Comparison of ENCODE assay signal across 10 mouse cellular contexts in genomic region chr5:86190770-86191169, GRCm38 (mm10). TPM values are rescaled to one million over a fixed set of nuclear protein-coding genes. Genes with fewer than 3 reads are reported as not detected.
DNase-seq lines count a peak whose midpoint lies in the region; ATAC-seq and TF ChIP-seq lines count a peak whose summit lies in the region.
"Had no signal": no experiment of that assay in that cellular context is flagged by ENCODE, and none has a peak within 500 bp of the region (broad histone marks: within the 10 kb centered on the region; RNA-seq: fewer than 3 reads in every experiment).

No protein-coding gene starts in this region.

- H3K9me3 ChIP-seq in neural tube, embryonic 14.5 days (ENCODE audit: control insufficient read depth, low read length) = no peaks in the 10 kb centered on the region
- H3K9me3 ChIP-seq: limb, embryonic 13.5 days had no signal

- TF ChIP-seq POLR2A in liver, adult 2 months (IDR thresholded peaks at IDR 0.05; ENCODE audit: extremely low read depth, insufficient read depth, low read length) = no peak

- WGBS in neural tube, embryonic 14.5 days = 26% methylated on average over 5 of the region's 5 CpGs
- WGBS in liver, adult 2 months = 19% methylated on average over 5 of the region's 5 CpGs

- H3K36me3 ChIP-seq in neural tube, embryonic 14.5 days (ENCODE audit: control insufficient read depth, insufficient read depth, low read length) = no peaks in the 10 kb centered on the region
- no peaks in the 10 kb centered on the region for H3K36me3 ChIP-seq in liver, adult 2 months (ENCODE audit: control insufficient read depth, insufficient read depth, low read length)
- H3K36me3 ChIP-seq: limb, embryonic 13.5 days had no signal

- H3K27me3 ChIP-seq in neural tube, embryonic 14.5 days (ENCODE audit: control insufficient read depth, insufficient read depth, low read length) = no peaks in the 10 kb centered on the region
- H3K27me3 ChIP-seq in liver, adult 2 months (ENCODE audit: control insufficient read depth, insufficient read depth, low read length) = no peaks in the 10 kb centered on the region
- H3K27me3 ChIP-seq: limb, embryonic 13.5 days had no signal

- H3K9ac ChIP-seq in neural tube, embryonic 14.5 days (replicated peaks; ENCODE audit: low read depth, low read length) = no peak overlapping the region
- no peak overlapping the region for H3K9ac ChIP-seq in liver, adult 2 months (ENCODE audit: low read depth, low read length)
- H3K9ac ChIP-seq: limb, embryonic 13.5 days had no signal

- ATAC-seq in frontal cortex, adult (ENCODE audit: low TSS enrichment) = peak; percentile 69; the same call in 1 of the 2 replicates
- ATAC-seq in neural tube, embryonic 14.5 days (ENCODE audit: low read depth) = 0 out of 2 replicates have a peak, but pooled peaks have one; percentile 57

- no peaks in the 10 kb centered on the region for H3K4me1 ChIP-seq in neural tube, embryonic 14.5 days (ENCODE audit: control insufficient read depth, insufficient read depth, low read length)
- no peaks in the 10 kb centered on the region for H3K4me1 ChIP-seq in liver, adult 2 months (ENCODE audit: control insufficient read depth, insufficient read depth, low read length)
- H3K4me1 ChIP-seq: limb, embryonic 13.5 days had no signal

- no peaks in the 10 kb centered on the region for H3K79me2 ChIP-seq in liver, adult 2 months (ENCODE audit: control insufficient read depth, insufficient read depth, low read length)

- peak; percentile 62; the same call in 1 of the 2 replicates for TF ChIP-seq CTCF in liver, adult 2 months (IDR thresholded peaks at IDR 0.05; ENCODE audit: low read depth, low read length)

- no peak overlapping the region for H3K27ac ChIP-seq in neural tube, embryonic 14.5 days (ENCODE audit: low read depth, low read length)
- H3K27ac ChIP-seq in liver, adult 2 months (replicated peaks; ENCODE audit: insufficient read depth, low read depth, low read length) = no peak overlapping the region
- H3K27ac ChIP-seq: limb, embryonic 13.5 days had no signal

- DNase-seq in frontal cortex, postnatal 25 days (ENCODE audit: low spot score in 2 of 2) = no peak
- DNase-seq in neural tube, embryonic 10.5 days (ENCODE audit: extremely low spot score, low spot score) = no peak
- peak; percentile 73 for DNase-seq in brain, adult 2 months (ENCODE audit: low read depth, low spot score)
- DNase-seq in liver, adult 2 months (ENCODE audit: extremely low read depth, low read depth, low spot score) = peak; percentile 61
- DNase-seq in thymus, postnatal 25 days = peak; percentile 24
- DNase-seq in right cerebral cortex, postnatal 25 days = no peak

- H3K4me3 ChIP-seq in neural tube, embryonic 14.5 days (ENCODE audit: low read depth, low read length) = no peak overlapping the region
- H3K4me3 ChIP-seq in liver, adult 2 months (ENCODE audit: insufficient read depth, low read depth, low read length) = no peak overlapping the region
- H3K4me3 ChIP-seq: limb, embryonic 13.5 days had no signal

- H3K4me2 ChIP-seq in neural tube, embryonic 14.5 days (ENCODE audit: low read depth, low read length) = no peak overlapping the region
- H3K4me2 ChIP-seq: limb, embryonic 13.5 days had no signal

RNA-seq across cellular contexts. Expression of gene Gnrhr, which starts 6.9 kb away (rescaled TPM):
- polyA plus RNA-seq in neural tube, embryonic 14.5 days (2014; fragmentation: Nextera tagmentation; extraction: Ambion mirVana) = not detected in 2 replicates
- total RNA-seq in liver, adult 2 months (2014; rRNA removed) = not detected in 2 replicates
- polyA plus RNA-seq in liver, adult 2 months (2012; rRNA removed) = not detected in 2 replicates
- polyA plus RNA-seq: limb, embryonic 13.5 days; stomach, embryonic 16.5 days had no signal

RNA-seq across cellular contexts. Expression of gene Uba6, which starts 18.2 kb away (rescaled TPM):
- polyA plus RNA-seq in neural tube, embryonic 14.5 days (2014; fragmentation: Nextera tagmentation; extraction: Ambion mirVana) = 20.4 and 21.9 TPM in 2 replicates
- 5.0 and 5.5 TPM in 2 replicates for total RNA-seq in liver, adult 2 months (2014; rRNA removed)
- 0.63 and 0.69 TPM in 2 replicates for polyA plus RNA-seq in liver, adult 2 months (2012; rRNA removed)

Comparison
In these comparisons a context has a peak if more than half of its experiments do, and no peak if none do; other contexts are left out.
1. DNase-seq: peak in brain, adult 2 months (single experiment), liver, adult 2 months (single experiment) and thymus, postnatal 25 days (single experiment); none in frontal cortex, postnatal 25 days (0 of 2), neural tube, embryonic 10.5 days (single experiment) and right cerebral cortex, postnatal 25 days (single experiment).
2. RNA of gene Uba6, which starts 18.2 kb away (polyA plus RNA-seq): 20.4 to 21.9 TPM in neural tube, embryonic 14.5 days; 0.63 to 0.69 TPM in liver, adult 2 months; every median in the first group is over 10 times any median in the second.